Mouse (Mus musculus) G1E (cell line): ENCODE measurements around the gene Plagl2.
"Not testable (repeated sequence)": the region's sequence is repeated elsewhere in the genome, so short reads cannot be mapped to it uniquely, and the experiment has no call there.

Source experiments
- CTCF ChIP-seq: IDR thresholded peaks from 2 replicates; pipeline ENCODE4 v1.5.1; 2012; ENCODE audit warnings: low read depth, low read length, inconsistent platforms, mixed read lengths
- GATA1 ChIP-seq: IDR thresholded peaks from 2 replicates; pipeline ENCODE4 v1.6.1; 2012; ENCODE audit warnings: borderline replicate concordance, low read length, inconsistent platforms, mixed read lengths
- GATA2 ChIP-seq: IDR thresholded peaks from 2 replicates; pipeline ENCODE4 v1.6.1; 2012; ENCODE audit warnings: low read depth, low read length, inconsistent platforms, borderline replicate concordance
- POLR2AphosphoS5 ChIP-seq: IDR thresholded peaks from 2 replicates; pipeline ENCODE4 v1.6.1; 2012; ENCODE audit warnings: low read depth, low read length, inconsistent platforms; ENCODE audit not compliant: insufficient replicate concordance
- TAL1 ChIP-seq: conservative IDR thresholded peaks from 2 replicates; pipeline ENCODE4 v1.6.1; 2012; ENCODE audit warnings: low read depth, low read length, inconsistent platforms, mixed read lengths

DNA sequence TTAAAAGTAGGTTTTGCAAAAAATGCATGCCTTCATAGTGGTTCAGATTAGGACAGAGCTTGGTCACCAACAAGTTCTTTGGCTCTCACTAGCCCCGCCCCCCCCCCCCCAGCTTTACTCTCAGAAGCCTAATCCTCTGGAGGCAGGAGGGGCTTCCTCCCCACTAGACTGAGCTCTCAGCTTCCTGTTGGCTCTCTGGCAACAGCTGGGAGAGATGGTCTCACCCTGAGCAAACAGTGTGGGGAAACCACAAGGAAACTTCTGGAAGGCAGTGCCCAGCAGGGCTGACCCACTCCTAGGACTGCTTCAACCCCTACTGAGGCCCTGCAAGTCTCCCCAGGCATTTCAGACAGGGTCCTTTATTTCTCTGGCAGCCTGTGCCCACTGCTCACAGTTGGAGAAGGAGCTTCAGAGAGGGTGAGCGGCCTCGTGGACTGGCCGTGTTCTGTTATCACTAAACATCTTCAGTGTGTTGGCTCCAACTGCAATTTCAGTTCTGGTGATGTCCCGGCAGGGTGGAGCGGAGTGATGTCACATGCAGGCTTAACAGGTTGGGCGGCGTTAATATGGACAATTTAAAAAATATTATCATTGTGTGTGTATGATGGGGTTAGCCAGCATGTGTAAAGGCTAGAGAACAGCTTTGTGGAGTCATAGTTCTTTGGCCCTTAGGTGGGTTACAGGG lies 29.1 kb upstream of the Plagl2 start:
- TF ChIP-seq CTCF, POLR2AphosphoS5, GATA1, TAL1, GATA2: not testable (repeated sequence)
